Mouse (Mus musculus) urinary bladder, adult 2 months (tissue): ENCODE data around the gene Mtmr4. TPM values are rescaled to one million over a fixed set of nuclear protein-coding genes. Genes with fewer than 3 reads are reported as not detected.

Experiments
- DNase-seq: peaks from one replicate; pipeline ENCODE4 v3.0.0; 2022; ENCODE audit warnings: low spot score
- polyA plus RNA-seq: library from polyadenylated mRNA; depleted of rRNA; stranded (reverse); fragments of >200 nt; gene quantifications from 2 replicates; pipeline ENCODE4 v1.2.3, GENCODE M21; 2012; rRNA removed

Mtmr4 gene
- polyA plus RNA-seq, 1 experiment = 27.2 TPM

DNA sequence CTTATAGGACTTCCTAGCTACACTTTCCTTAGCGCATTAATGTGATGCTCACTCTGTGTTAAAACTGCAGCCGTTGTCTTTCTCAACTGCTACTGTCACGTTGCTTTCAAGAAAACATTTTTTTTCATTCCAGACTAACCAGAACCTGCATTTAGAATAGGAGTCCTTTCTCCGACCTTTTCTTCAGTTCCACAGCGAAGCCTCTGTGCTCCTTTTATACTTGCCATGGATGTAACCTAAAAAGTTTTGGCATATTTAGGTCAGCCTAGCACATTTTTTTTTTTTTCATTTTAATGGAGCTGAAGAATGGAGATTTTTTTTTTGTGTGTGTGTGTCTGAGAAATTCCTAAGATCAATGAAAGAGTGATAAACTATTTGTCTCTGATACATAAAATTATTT, 23.6 kb downstream of the Mtmr4 start:
- DNase-seq = no peak

DNA sequence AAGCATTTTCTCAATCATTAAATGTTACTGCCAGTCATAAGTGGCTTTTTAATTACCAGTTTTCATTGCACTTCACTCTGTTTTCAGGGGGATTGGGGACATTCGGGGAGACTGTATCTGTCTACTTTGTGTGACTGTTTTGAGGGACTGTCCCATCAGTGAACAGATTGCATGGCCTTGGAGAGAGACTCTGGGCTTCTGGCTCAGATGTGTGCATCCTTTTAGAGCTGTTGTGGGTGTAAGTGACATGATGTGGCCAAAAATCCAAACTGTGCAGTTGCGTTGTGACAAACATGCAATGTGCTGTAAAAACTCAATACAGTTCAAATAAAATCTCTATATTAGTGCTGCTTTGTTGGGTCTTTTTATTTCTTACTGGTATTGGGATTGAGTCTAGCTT, 24.0 kb downstream of the Mtmr4 start:
- DNase-seq = no peak

DNA sequence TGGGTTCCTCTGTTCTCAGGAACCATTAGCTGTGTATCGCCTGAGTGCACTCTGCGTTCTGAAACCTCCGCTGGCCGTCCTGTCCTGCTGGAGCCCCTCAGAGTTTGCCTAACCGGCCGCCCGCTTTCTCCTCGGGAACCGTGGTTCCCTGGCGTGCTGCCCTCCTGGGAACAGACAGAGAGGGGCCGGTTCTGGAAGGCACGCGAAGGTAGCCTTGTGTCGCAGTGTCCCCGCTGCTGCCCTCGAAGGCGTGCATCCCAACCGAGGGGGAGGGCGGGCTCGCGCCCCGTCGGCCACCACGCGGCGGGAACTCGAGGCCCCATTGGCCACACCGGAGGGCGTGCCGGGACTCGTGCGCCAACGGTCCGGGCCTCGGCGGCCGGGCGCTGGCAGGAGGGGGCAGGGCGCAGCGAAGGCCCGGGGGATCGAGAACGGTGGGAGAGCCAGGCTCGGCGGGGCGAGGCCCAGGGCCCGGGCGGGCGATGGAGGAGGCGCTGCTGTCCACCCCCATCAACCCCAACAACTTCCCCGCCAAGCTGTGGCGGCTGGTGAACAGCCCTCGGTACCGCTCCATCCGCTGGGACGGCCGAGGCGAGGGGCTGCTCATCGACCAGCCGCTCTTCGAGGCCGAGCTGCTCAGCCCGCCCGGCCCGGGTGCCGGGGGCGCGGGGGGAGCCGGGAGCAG, 25.0 kb downstream of the Mtmr4 start, which contains the start of gene Hsf5:
Gene Hsf5 (plus strand): TSS at position 375 of the 685 bp plus-strand sequence.
- no peak for DNase-seq

DNA sequence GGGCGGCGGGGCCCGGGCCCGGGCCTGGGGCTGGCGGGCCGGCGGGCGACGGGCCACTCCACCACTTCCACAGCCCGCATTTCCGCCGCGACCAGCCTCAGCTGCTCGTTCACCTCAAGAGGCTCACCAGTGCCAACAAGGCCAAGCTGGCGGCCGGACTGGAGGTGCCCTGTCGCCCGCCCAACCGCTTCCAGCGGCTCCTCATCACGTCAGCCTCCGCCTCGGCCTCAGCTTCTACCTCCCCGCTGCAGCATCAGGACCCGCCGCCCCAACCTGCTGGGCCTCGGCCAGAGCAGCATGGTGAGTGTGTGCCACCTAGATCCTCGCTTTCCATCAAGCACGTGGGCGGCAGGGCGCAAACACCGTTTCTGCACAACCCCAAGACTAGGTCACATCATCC, 25.6 kb downstream of the Mtmr4 start:
- no peak for DNase-seq

DNA sequence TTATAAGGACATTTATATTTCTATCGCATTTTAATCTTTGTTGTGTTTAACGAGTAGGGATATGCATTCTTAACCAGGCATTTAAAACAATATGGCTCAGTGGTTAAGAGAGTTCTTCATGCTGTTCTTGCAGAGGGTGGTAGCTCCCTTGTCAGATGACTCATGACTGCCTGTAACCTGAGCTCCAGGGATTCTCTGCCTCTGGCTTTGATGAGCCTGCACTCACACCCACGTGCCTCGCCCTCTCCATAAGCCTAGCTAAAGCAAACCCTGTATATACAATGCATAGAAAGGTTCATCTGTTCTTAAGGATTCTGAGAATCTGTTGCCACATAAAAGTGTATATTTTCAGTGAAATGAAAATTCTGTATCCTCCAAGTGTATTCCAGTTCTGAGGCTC, 31.2 kb downstream of the Mtmr4 start:
- DNase-seq = no peak

DNA sequence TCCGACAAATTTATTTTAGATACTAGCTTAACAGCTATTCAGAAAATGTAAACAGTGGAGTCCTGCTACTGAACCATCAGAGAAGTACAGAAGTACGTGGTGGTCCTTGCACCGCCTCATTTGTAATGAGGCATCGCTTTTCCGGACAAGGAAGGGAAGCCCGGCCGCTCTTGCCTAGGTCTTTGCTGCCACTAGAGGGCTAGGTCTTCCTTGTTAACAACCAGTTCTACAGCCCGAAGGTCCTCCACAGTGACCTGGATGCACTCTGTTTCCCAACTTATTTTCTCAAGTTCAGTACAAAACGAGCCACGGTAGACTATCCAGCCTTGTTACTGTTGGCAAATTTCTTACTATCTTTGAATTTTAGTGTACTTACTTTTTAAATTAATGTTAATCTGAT, 37.9 kb downstream of the Mtmr4 start:
- no peak for DNase-seq

DNA sequence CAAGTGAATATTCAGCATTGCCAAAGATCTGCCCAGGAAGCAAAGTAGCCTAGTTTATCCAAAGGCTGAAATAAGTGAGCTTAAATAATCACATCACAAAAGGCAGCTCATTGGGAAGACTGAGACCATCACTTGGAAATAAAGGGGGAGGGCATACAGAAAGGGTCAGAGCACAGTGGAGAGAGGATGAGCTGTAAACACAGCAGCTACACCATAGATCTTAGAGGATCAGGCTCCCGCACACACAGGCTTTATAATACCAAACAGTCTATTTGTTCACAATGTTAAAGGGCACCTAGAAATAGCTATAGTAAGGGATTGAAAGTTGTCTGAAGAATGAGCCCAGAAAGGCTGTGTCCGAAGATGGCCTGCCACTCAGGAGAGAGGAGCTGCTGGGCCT, 46.8 kb downstream of the Mtmr4 start:
- DNase-seq = no peak

DNA sequence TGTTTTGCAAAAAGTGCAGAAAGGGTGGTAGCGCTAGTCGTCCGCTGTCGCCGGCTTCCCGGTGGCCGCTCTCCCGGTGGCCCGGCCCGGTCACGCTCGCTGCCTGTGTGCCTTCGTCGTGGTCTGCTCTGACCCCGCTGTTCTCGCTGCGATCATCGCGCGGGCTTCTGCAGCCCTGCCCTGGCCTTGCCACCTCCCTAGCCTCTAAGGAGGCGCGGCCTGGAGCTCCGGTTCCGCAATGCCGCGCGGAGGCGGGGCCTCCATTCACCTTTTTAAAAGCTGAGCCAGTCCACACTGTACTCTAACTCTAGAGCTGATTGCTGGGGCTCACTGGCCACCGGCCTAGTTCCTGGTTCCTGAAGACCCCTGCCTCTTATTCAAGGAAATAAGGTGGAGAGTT, 47.2 kb downstream of the Mtmr4 start:
- peak; percentile 47 for DNase-seq

DNA sequence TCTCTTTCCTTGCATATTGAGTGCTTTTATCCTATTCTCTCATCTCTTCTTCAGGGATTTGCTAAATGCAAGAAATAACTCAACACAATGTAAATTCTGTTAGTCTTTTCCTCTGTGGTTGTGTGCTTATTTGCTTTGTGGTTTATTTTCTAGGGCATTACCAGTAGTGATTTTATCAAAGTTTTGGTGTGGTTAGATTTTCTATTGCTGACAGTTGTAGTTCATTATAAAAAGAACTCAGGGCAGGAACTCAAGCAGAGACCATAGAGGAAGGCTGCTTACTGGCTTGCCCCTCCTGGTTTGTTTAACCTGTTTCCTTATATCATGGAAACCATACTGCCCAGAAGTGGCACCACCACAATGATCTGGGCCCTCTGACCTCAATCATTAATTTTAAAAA, 50.9 kb downstream of the Mtmr4 start:
- no peak for DNase-seq

DNA sequence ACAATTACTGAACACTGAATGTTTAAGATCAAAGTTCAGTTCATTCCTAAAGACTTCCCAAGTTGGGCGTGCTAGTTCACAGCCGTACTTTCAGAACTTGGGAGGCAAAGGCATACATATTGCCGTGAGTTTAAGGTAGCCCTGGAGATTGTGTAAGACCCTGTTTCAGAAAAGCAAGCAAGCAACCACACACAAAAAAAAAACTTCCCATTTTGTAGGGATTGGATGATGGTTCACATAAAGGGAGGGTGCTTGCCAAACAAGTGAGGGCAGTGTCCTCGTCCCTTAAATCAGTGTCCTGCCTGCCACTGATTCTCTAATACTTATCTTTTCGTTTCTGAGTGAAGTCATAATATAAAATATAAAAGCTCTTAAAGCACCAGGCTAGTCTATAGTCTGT, 62.7 kb downstream of the Mtmr4 start:
- no peak for DNase-seq

DNA sequence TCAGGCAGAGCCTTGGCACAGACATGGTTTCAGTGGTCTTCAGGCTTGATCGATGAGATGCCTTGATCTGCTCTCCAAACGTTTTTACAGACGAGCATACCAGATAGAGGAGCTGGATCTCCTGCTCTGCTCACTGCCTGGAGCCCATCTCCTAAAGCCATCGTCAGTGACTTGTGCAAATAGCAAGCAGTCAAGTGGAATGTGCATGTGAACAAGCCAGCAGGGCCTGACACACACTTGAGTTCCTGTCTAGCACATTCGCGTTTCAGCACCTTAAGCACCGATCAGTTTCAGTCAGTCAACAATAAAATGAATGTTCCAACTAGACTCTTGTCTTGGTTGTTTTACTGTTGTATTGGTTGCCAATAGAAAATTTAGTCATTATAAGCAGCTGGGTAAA, 67.3 kb downstream of the Mtmr4 start:
- DNase-seq = no peak

DNA sequence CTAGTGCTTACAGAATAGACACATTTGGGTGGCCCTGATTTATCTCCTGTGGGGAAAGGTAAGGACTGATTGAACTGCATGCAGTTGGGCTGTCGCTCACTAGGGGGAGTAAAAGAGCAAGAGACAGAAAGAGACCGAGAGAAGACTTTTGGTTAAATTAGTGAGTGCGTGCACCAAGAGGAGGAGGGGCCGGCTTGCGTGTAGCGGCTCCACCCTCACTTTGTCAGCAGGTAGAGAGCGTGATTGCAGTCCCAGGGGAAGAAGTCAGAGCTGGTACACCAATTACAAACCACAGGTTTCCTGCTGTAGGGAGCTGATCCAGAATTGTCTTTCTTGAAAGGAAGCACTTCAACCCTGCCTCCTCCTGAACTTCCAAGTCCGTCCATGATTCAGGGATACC, 70.4 kb downstream of the Mtmr4 start, which contains the start of gene Rnf43:
Gene Rnf43 (plus strand): TSS at position 316 of the 400 bp plus-strand sequence.
- DNase-seq = peak; percentile 58

DNA sequence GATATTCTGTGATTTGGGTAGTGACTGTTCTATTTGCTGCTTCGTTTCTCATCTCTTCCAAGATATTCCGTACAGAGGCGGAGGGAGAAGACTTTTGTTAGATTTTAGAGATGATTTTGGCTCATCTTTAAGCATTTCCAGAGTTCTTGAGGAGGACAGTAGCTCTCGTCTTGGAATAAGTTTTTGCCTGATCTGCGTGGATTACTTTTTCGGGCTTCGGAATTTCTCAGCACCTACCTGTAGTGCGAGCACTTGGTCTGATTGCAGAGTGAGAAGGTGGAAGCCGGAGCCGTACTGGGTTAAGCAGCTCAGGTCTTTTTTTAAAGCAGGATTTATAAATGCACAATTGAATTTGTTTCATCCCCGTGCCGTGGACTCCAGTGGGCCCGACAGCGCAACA, 70.9 kb downstream of the Mtmr4 start:
- no peak for DNase-seq

DNA sequence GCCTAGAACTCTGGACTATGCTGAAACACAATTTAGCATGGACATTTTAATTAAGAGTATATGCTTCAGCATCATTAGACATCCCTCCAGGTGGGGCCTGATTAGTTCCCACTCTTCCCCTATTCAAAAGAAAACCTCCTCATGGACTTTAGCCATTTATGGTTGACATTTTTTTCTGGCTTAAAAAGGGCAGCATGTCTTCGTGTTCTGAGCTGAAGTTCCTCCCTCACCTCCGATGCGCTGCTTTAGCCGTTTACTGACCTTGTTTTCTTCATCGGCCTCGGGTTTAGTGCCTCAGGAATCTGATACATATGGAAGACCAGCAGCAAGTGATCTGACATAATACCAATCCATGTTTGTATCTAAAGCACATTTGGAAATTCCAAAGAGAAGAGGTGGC, 72.0 kb downstream of the Mtmr4 start:
- no peak for DNase-seq

DNA sequence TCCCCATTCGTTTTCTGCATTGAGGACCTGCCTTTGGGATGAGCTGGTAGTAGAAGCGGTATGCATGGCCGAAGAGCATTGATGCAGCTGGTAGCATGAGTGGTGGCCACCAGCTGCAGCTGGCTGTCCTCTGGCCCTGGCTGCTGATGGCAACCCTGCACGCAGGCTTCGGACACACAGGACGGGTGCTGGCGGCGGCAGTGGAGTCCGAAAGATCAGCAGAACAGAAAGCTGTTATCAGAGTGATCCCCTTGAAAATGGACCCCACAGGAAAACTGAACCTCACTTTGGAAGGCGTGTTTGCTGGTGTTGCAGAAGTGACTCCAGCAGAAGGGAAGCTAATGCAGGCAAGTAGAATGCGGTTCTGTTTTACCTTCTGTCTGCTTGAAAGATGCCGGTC, 72.6 kb downstream of the Mtmr4 start:
- DNase-seq = no peak

DNA sequence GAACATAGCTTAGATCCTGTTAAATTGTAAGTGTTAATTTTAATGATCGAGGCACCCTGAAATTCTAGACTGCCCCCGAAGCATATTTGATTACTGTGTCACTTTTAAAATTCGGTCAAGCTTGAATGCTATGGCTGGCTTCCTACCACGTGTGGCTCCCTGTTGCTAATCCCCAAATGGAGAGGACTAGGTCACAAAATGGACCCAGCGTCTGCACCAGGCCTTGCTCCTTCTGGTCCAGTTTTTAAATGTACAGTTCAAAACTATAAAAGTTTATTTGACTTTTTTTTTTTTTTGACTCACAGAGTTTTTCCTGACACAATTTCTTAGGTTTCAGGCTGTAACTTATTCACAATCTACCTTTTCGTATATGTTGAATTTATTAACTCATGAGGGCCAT, 73.3 kb downstream of the Mtmr4 start:
- no peak for DNase-seq

DNA sequence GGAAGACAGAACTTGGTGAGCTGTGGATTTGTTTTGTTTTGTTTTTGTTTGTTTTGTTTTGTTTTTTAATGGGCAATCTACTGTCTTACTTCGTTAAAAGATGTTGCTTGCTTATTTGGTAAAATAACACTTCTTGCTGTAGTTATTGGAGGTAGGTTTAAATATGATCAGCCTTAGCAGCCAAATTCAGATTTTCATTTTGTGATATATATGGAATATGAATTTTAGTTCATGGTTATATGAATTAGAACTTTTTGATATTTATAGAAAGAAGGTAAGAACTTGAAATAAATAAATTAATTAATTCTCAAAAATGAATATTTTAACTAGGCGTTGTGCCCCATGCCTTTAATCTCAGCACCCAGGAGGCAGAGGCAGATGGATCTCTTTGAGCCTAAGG, 73.7 kb downstream of the Mtmr4 start:
- no peak for DNase-seq

Other genes with a start within 250 kb of the Mtmr4 start
- gene Ppm1e, start 233.1 kb upstream of the Mtmr4 start, polyA plus RNA-seq = 2.4 and 3.4 TPM in 2 replicates
- gene Rad51c, start 187.2 kb upstream of the Mtmr4 start, polyA plus RNA-seq = 1.0 and 1.2 TPM in 2 replicates
- gene Tex14, start 187.1 kb upstream of the Mtmr4 start, polyA plus RNA-seq = 0.93 and 2.8 TPM in 2 replicates
- gene Gm11492, start 25.5 kb upstream of the Mtmr4 start, polyA plus RNA-seq = not detected in 2 replicates
- 57.9 and 72.5 TPM in 2 replicates for gene Sept4, start 23.3 kb upstream of the Mtmr4 start, polyA plus RNA-seq
- gene Hsf5, start 25.0 kb downstream of the Mtmr4 start, polyA plus RNA-seq = 0.10 TPM in 2 replicates
- gene Rnf43, start 70.6 kb downstream of the Mtmr4 start, polyA plus RNA-seq = 3.1 and 3.5 TPM in 2 replicates
- 94.2 and 98.4 TPM in 2 replicates for gene Supt4a, start 145.4 kb downstream of the Mtmr4 start, polyA plus RNA-seq
- 9.7 and 11.4 TPM in 2 replicates for gene Tspoap1, start 168.4 kb downstream of the Mtmr4 start, polyA plus RNA-seq
- 0.46 and 1.1 TPM in 2 replicates for gene Mpo, start 201.4 kb downstream of the Mtmr4 start, polyA plus RNA-seq
- not detected in 2 replicates for gene Lpo, start 236.1 kb downstream of the Mtmr4 start, polyA plus RNA-seq